Mouse (Mus musculus): ENCODE measurements at regions not wholly inside any gene's neighbourhood (a gene's known extent, or its start where the extent isn't known, plus 50 kb on each side); places are given as distances from the start of the nearest gene placed in this dataset.

GRCm38 (mm10) chr14:80176464-80176863 lies 192.6 kb downstream of the Olfm4 start:
- Histone ChIP-seq H3K4me1 (no peaks in the 10 kb centered on the region; the same call in 1 of the 2 replicates), H3K36me3 (no peaks in the 10 kb centered on the region), H3K4me2 (no peak overlapping the region), H3K27ac (no peak overlapping the region), H3K9ac (no peak overlapping the region), H3K27me3 (replicated peaks) (no peaks in the 10 kb centered on the region), H3K9me3 (no peaks in the 10 kb centered on the region), H3K4me3 (replicated peaks) (no peak overlapping the region)
- WGBS, result 24% methylated on average over 6 of the region's 6 CpGs
- ATAC-seq (ENCODE audit: insufficient read depth, low FRiP score, low read depth), result no peak

GRCm38 (mm10) chr14:80195041-80195440 lies 211.2 kb downstream of the Olfm4 start:
- Histone ChIP-seq H3K4me3 (replicated peaks) (no peak overlapping the region), H3K4me2 (no peak overlapping the region), H3K9me3 (no peaks in the 10 kb centered on the region), H3K36me3 (no peaks in the 10 kb centered on the region), H3K27me3 (replicated peaks) (no peaks in the 10 kb centered on the region), H3K9ac (no peak overlapping the region), H3K4me1 (no peaks in the 10 kb centered on the region), H3K27ac (no peak overlapping the region)
- 30% methylated on average over 2 of the region's 2 CpGs for WGBS
- ATAC-seq (ENCODE audit: insufficient read depth, low FRiP score, low read depth), result no peak

DNA sequence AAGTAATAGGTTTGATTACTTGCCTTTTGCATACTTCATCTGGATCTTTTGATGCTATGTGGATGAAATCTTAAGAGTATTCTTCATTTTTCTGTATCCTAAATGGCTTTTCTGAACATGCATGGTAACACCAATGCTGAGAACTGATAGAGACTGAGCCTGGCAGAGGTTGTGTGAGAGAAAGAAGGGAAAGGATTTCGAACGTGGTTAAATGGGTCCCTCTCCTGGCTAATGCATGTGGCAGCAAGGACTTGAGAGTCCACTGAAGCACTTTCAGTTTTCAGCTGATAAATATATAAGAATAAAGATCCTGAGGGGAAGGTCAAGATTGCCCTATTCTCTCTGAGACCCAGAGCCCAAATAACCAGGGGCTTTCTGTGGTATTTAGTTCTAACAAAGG lies 229.0 kb downstream of the Olfm4 start:
- no peak for ATAC-seq (ENCODE audit: insufficient read depth, low FRiP score, low read depth)
- Histone ChIP-seq H3K27me3 (replicated peaks) (no peaks in the 10 kb centered on the region), H3K27ac (no peak overlapping the region), H3K9me3 (no peaks in the 10 kb centered on the region), H3K4me1 (no peaks in the 10 kb centered on the region), H3K9ac (no peak overlapping the region), H3K36me3 (no peaks in the 10 kb centered on the region), H3K4me3 (replicated peaks) (no peak overlapping the region), H3K4me2 (no peak overlapping the region)
- 42% methylated on average over 2 of the region's 2 CpGs for whole genome bisulfite sequencing

DNA sequence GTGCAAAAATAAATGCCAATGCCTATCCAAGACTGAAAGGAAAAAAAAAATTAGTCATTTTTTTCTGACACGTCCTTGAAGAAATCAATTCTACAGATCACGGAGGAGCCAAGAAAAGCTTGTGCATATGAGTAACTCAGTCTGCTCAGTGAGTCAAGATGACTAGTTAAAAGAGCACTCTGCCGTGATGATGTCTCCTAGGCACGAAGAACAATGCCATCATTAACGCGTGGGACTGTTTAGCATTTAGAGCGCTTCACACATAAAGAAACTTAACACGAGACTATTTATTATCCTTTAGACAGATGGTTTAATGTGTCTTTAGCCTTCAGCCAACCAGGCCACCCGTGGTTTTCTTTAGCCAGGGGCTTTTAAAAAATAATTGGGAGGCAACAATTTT lies 229.8 kb downstream of the Olfm4 start:
- Histone ChIP-seq H3K4me1 (no peaks in the 10 kb centered on the region), H3K9me3 (no peaks in the 10 kb centered on the region), H3K4me3 (replicated peaks) (no peak overlapping the region), H3K4me2 (no peak overlapping the region), H3K27ac (no peak overlapping the region), H3K9ac (no peak overlapping the region), H3K36me3 (no peaks in the 10 kb centered on the region), H3K27me3 (replicated peaks) (no peaks in the 10 kb centered on the region)
- ATAC-seq (ENCODE audit: insufficient read depth, low FRiP score, low read depth), result no peak
- WGBS, result 63% methylated on average over 9 of the region's 9 CpGs

DNA sequence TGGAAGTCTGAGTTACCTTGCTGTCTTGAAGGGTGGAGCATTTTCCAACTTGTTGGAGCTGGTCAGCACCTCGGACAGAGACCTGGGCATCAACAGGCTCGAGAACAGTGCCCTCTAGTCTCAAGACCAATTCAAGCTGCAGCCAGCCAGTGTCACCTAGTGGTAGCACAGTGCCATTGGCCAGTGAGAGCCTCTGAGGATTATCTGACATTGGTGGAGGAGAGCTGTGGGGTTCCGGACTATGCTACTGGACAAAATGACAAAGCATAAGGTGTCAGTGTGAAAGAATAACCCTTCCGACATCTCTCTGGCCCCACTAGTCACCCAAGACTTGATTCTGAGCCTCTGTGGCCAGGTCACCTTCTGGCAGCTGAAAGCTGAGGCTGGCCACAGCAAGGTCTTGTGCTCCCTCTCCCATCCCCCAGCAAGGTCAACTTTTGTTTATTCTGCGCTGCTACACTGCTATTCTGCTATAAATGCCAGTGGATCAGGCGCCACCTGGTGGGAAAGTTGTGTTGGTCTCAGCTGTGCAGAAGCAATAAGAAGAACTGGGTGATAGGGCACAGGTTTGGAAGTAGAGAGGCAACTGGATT lies 232.2 kb downstream of the Olfm4 start:
- ATAC-seq (ENCODE audit: insufficient read depth, low FRiP score, low read depth), result peak; percentile 35; the same call in 1 of the 2 replicates
- H3K27me3 ChIP-seq (replicated peaks), result no peaks in the 10 kb centered on the region
- H3K27ac ChIP-seq, result no peak overlapping the region
- no peak overlapping the region for H3K4me2 ChIP-seq
- H3K4me1 ChIP-seq, result no peaks in the 10 kb centered on the region
- no peaks in the 10 kb centered on the region for H3K9me3 ChIP-seq
- H3K4me3 ChIP-seq (replicated peaks), result no peak overlapping the region
- H3K9ac ChIP-seq, result no peak overlapping the region
- no peaks in the 10 kb centered on the region for H3K36me3 ChIP-seq
- WGBS, result 10% methylated on average over 6 of the region's 6 CpGs

GRCm38 (mm10) chr14:80232066-80232465 lies 248.2 kb downstream of the Olfm4 start:
- Histone ChIP-seq H3K4me2 (no peak overlapping the region), H3K27me3 (replicated peaks) (no peaks in the 10 kb centered on the region), H3K4me1 (no peaks in the 10 kb centered on the region), H3K27ac (no peak overlapping the region), H3K4me3 (replicated peaks) (no peak overlapping the region), H3K9ac (no peak overlapping the region), H3K9me3 (no peaks in the 10 kb centered on the region), H3K36me3 (no peaks in the 10 kb centered on the region)
- no peak for ATAC-seq (ENCODE audit: insufficient read depth, low FRiP score, low read depth)
- 73% methylated on average over 3 of the region's 3 CpGs for WGBS

DNA sequence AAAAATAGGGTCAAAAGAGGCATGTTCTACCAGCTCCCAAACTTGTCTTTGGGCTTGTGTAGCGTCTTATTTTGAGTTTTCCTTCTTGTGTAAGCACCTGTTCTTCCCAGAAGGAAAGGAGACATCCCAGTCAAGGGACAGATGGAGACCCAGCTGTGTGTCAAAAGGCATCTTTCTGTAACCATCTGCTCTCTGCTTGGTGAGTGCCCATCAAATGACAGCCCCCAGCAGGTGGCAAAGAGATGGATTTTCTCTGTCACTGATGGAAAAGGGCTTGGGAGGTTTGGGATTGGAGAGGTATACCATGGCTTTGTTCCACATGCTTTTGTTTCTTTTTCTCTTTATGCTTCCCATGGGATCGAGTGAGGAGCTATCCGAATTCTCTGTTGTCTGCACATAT lies 249.1 kb downstream of the Olfm4 start:
- H3K4me1 ChIP-seq, result no peaks in the 10 kb centered on the region
- no peak overlapping the region for H3K9ac ChIP-seq
- no peaks in the 10 kb centered on the region for H3K27me3 ChIP-seq (replicated peaks)
- H3K9me3 ChIP-seq, result no peaks in the 10 kb centered on the region
- no peaks in the 10 kb centered on the region for H3K36me3 ChIP-seq
- ATAC-seq (ENCODE audit: insufficient read depth, low FRiP score, low read depth), result no peak
- no peak overlapping the region for H3K4me3 ChIP-seq (replicated peaks)
- no peak overlapping the region for H3K27ac ChIP-seq
- WGBS, result 74% methylated on average over 3 of the region's 3 CpGs
- H3K4me2 ChIP-seq, result no peak overlapping the region

- no peaks in the 10 kb centered on the region for H3K36me3 ChIP-seq
- H3K9ac ChIP-seq, result no peak overlapping the region
- no peaks in the 10 kb centered on the region for H3K4me1 ChIP-seq
- no peaks in the 10 kb centered on the region for H3K9me3 ChIP-seq
- H3K27ac ChIP-seq, result no peak overlapping the region
- no peaks in the 10 kb centered on the region for H3K27me3 ChIP-seq (replicated peaks)
- H3K4me3 ChIP-seq (replicated peaks), result no peak overlapping the region
- no peak for ATAC-seq (ENCODE audit: insufficient read depth, low FRiP score, low read depth)
- H3K4me2 ChIP-seq, result no peak overlapping the region
Measured at GRCm38 (mm10) chr14:80237136-80237535, 253.3 kb downstream of the Olfm4 start.

GRCm38 (mm10) chr14:80237552-80237951 lies 253.7 kb downstream of the Olfm4 start:
- 68% methylated on average over 2 of the region's 2 CpGs for WGBS
- no peaks in the 10 kb centered on the region for H3K36me3 ChIP-seq
- H3K9ac ChIP-seq, result no peak overlapping the region
- no peaks in the 10 kb centered on the region for H3K9me3 ChIP-seq
- no peak for ATAC-seq (ENCODE audit: insufficient read depth, low FRiP score, low read depth)
- no peak overlapping the region for H3K4me2 ChIP-seq
- H3K4me3 ChIP-seq (replicated peaks), result no peak overlapping the region
- no peaks in the 10 kb centered on the region for H3K27me3 ChIP-seq (replicated peaks)
- no peak overlapping the region for H3K27ac ChIP-seq
- H3K4me1 ChIP-seq, result no peaks in the 10 kb centered on the region

GRCm38 (mm10) chr14:80244640-80245302 lies 260.9 kb downstream of the Olfm4 start:
- H3K27ac ChIP-seq, result no peak overlapping the region
- no peaks in the 10 kb centered on the region for H3K36me3 ChIP-seq
- H3K27me3 ChIP-seq (replicated peaks), result no peaks in the 10 kb centered on the region
- no peak overlapping the region for H3K4me2 ChIP-seq
- H3K9ac ChIP-seq, result no peak overlapping the region
- WGBS, result 76% methylated on average over 4 of the region's 4 CpGs
- no peak overlapping the region for H3K4me3 ChIP-seq (replicated peaks)
- no peak for ATAC-seq (ENCODE audit: insufficient read depth, low FRiP score, low read depth)
- no peaks in the 10 kb centered on the region for H3K4me1 ChIP-seq
- no peaks in the 10 kb centered on the region for H3K9me3 ChIP-seq

GRCm38 (mm10) chr14:80247575-80247974 lies 263.7 kb downstream of the Olfm4 start:
- WGBS, result 84% methylated on average over 2 of the region's 2 CpGs
- no peak for ATAC-seq (ENCODE audit: insufficient read depth, low FRiP score, low read depth)
- no peak overlapping the region for H3K9ac ChIP-seq

DNA sequence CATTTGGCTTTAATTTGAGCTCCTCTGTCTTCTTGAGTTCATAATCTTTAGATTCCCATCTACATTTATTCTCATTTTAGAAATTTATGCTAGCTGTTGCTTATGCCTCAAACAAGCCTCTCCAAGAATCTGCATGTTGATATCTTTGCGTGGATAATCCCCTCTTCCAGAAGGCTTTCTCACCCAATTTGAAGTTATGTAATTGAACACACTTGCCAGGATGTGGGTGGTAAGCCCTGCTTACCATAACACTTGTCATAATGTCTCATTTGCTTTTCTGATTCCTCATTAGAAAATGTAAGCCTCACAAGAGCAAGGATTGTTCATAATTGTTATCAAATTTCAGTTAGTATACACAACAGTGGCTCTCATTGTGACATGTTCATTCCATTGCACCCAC lies 266.0 kb downstream of the Olfm4 start:
- no peak overlapping the region for H3K27ac ChIP-seq
- no peaks in the 10 kb centered on the region for H3K9me3 ChIP-seq
- H3K4me3 ChIP-seq (replicated peaks), result no peak overlapping the region
- no peaks in the 10 kb centered on the region for H3K27me3 ChIP-seq (replicated peaks)
- no peak for ATAC-seq (ENCODE audit: insufficient read depth, low FRiP score, low read depth)
- H3K4me1 ChIP-seq, result no peaks in the 10 kb centered on the region
- no peaks in the 10 kb centered on the region for H3K36me3 ChIP-seq
- 73% methylated on average over 1 of the region's 1 CpGs for WGBS
- H3K4me2 ChIP-seq, result no peak overlapping the region
- H3K9ac ChIP-seq, result no peak overlapping the region

More at GRCm38 (mm10) chr14:80247575-80247974, 263.7 kb downstream of the Olfm4 start:
- H3K36me3 ChIP-seq, result no peaks in the 10 kb centered on the region
- H3K27ac ChIP-seq, result no peak overlapping the region
- H3K4me2 ChIP-seq, result no peak overlapping the region
- H3K4me1 ChIP-seq, result no peaks in the 10 kb centered on the region
- no peak overlapping the region for H3K4me3 ChIP-seq (replicated peaks)
- no peaks in the 10 kb centered on the region for H3K27me3 ChIP-seq (replicated peaks)
- H3K9me3 ChIP-seq, result no peaks in the 10 kb centered on the region

GRCm38 (mm10) chr14:80257086-80257485 lies 273.2 kb downstream of the Olfm4 start:
- Histone ChIP-seq H3K36me3 (no peaks in the 10 kb centered on the region), H3K9me3 (no peaks in the 10 kb centered on the region), H3K4me2 (no peak overlapping the region), H3K27ac (no peak overlapping the region), H3K27me3 (replicated peaks) (no peaks in the 10 kb centered on the region), H3K4me3 (replicated peaks) (no peak overlapping the region), H3K4me1 (no peaks in the 10 kb centered on the region), H3K9ac (no peak overlapping the region)
- 46% methylated on average over 3 of the region's 3 CpGs for WGBS
- ATAC-seq (ENCODE audit: insufficient read depth, low FRiP score, low read depth), result no peak

All from stomach, embryonic 15.5 days (tissue).